Mouse (Mus musculus): Measurements from ENCODE around the gene Hist1h2ap.
"Not testable (repeated sequence)": the region's sequence is repeated elsewhere in the genome, so short reads cannot be mapped to it uniquely, and the experiment has no call there.

Hist1h2ap gene

GRCm38 (mm10) chr13:21828511-21828910 lies 4.8 kb downstream of the Hist1h2ap start:
- POLR2A ChIA-PET: interaction anchor here (0.7 to 6.3 kb wide), 35 partner anchors 33 to 1932 kb away, joined by 3 to 68 read pairs (median 5); partner anchors contain the start of genes Hist1h2ag (in 3 of the 4), Hist1h2ah (in 3 of the 4), Hist1h2ak (in 3 of the 4) and Hist1h2an (in 3 of the 4)
- CTCF ChIA-PET: no interaction called here

- POLR2A ChIA-PET: interaction anchor here in 3 of 4 experiments (0.6 to 4.1 kb wide), 16 partner anchors 10 to 1591 kb away, joined by 3 to 29 read pairs (median 10); partner anchors contain the start of genes Hist1h4n (in 3 of the 3), Hist1h2ag (in 2 of the 3), Hist1h2an (in 2 of the 3) and Hist1h2bj (in 2 of the 3)
- CTCF ChIA-PET: not testable (repeated sequence)
Observed at GRCm38 (mm10) chr13:21820082-21820890, 13.0 kb downstream of the Hist1h2ap start.

- POLR2A ChIA-PET: interaction anchor here in 3 of 4 experiments (0.6 to 1.1 kb wide), 7 partner anchors 10 to 231 kb away, joined by 4 to 11 read pairs (median 4); partner anchors contain the start of genes Hist1h2ag (in 1 of the 3), Hist1h2ah (in 1 of the 3), Hist1h2bj (in 1 of the 3) and Hist1h2bk (in 1 of the 3)
- CTCF ChIA-PET: not testable (repeated sequence)
Observed at GRCm38 (mm10) chr13:21812092-21812491, 21.2 kb downstream of the Hist1h2ap start.

GRCm38 (mm10) chr13:21811539-21811938 lies 21.8 kb downstream of the Hist1h2ap start, which contains the start of gene Hist1h4m:
Hist1h4m (plus strand) TSS chr13:21811746.
- POLR2A ChIA-PET: interaction anchor here in 3 of 4 experiments (0.6 to 1.1 kb wide), 7 partner anchors 11 to 232 kb away, joined by 4 to 11 read pairs (median 4); partner anchors contain the start of genes Hist1h2ag (in 1 of the 3), Hist1h2ah (in 1 of the 3), Hist1h2bj (in 1 of the 3) and Hist1h2bk (in 1 of the 3)
- CTCF ChIA-PET: not testable (repeated sequence)

- CTCF ChIA-PET, POLR2A ChIA-PET: not testable (repeated sequence)
Observed at GRCm38 (mm10) chr13:21811074-21811473, 22.2 kb downstream of the Hist1h2ap start.

- POLR2A ChIA-PET, CTCF ChIA-PET: not testable (repeated sequence)
Observed at GRCm38 (mm10) chr13:21810073-21810472, 23.2 kb downstream of the Hist1h2ap start, which contains the start of the genes Hist1h2bq and Hist1h2ao. Hist1h2bq (minus strand) TSS chr13:21810197. Hist1h2ao (plus strand) TSS chr13:21810465.

- CTCF ChIA-PET, POLR2A ChIA-PET: not testable (repeated sequence)
Observed at GRCm38 (mm10) chr13:21803058-21803457, 30.2 kb downstream of the Hist1h2ap start.

- POLR2A ChIA-PET, CTCF ChIA-PET: not testable (repeated sequence)
Observed at GRCm38 (mm10) chr13:21797163-21797562, 36.1 kb downstream of the Hist1h2ap start.

GRCm38 (mm10) chr13:21795584-21795983 lies 37.7 kb downstream of the Hist1h2ap start:
- ChIA-PET POLR2A (interaction anchor here in 2 of 4 experiments (0.9 to 1.5 kb wide), 4 partner anchors 8 to 85 kb away, joined by 3 to 5 read pairs (median 4); partner anchors contain the start of genes Hist1h1b (in 1 of the 2), Hist1h2an (in 1 of the 2) and Hist1h2bp (in 1 of the 2)), CTCF (no interaction called here)

- POLR2A ChIA-PET: interaction anchor here (0.5 to 22.5 kb wide), 55 partner anchors 8 to 1948 kb away, joined by 3 to 823 read pairs (median 5); partner anchors contain the start of genes Hist1h2ak (in 4 of the 4), Hist1h2bn (in 4 of the 4), Hist1h1b (in 3 of the 4) and Hist1h2ai (in 3 of the 4)
- CTCF ChIA-PET: no interaction called here
Observed at GRCm38 (mm10) chr13:21790601-21791283, 42.6 kb downstream of the Hist1h2ap start.

GRCm38 (mm10) chr13:21789925-21790324 lies 43.4 kb downstream of the Hist1h2ap start:
- ChIA-PET POLR2A (interaction anchor here in 3 of 4 experiments (0.5 to 22.5 kb wide), 26 partner anchors 9 to 618 kb away, joined by 3 to 823 read pairs (median 10); partner anchors contain the start of genes Hist1h1b (in 3 of the 3), Hist1h2ai (in 3 of the 3), Hist1h2ak (in 3 of the 3) and Hist1h2bl (in 3 of the 3)), CTCF (no interaction called here)

- POLR2A ChIA-PET: interaction anchor here (0.5 to 22.5 kb wide), 82 partner anchors 7 to 1956 kb away, joined by 3 to 823 read pairs (median 7); partner anchors contain the start of genes Hist1h2ag (in 4 of the 4), Hist1h2ai (in 4 of the 4), Hist1h2ak (in 4 of the 4) and Hist1h2bj (in 4 of the 4)
- CTCF ChIA-PET: interaction anchor here in 2 of 4 experiments (0.6 to 1.5 kb wide), 2 partner anchors 44 to 255 kb away, joined by 3 to 4 read pairs; partner anchors contain the start of genes Hist1h2ag (in 1 of the 2) and Hist1h2bj (in 1 of the 2)
Observed at GRCm38 (mm10) chr13:21787760-21788593, 45.3 kb downstream of the Hist1h2ap start.

GRCm38 (mm10) chr13:21786899-21787629 lies 46.2 kb downstream of the Hist1h2ap start, which contains the start of the genes Hist1h2an and Hist1h2bp:
Hist1h2an (minus strand) TSS chr13:21787218.
Hist1h2bp (plus strand) TSS chr13:21787461.
- POLR2A ChIA-PET: interaction anchor here (0.6 to 22.5 kb wide), 94 partner anchors 8 to 1973 kb away, joined by 3 to 823 read pairs (median 5); partner anchors contain the start of genes Hist1h2ag (in 4 of the 4), Hist1h2ai (in 4 of the 4), Hist1h2ak (in 4 of the 4) and Hist1h2bj (in 4 of the 4)
- CTCF ChIA-PET: interaction anchor here in 2 of 4 experiments (0.6 to 1.5 kb wide), 2 partner anchors 43 to 256 kb away, joined by 3 to 4 read pairs; partner anchors contain the start of genes Hist1h2ag (in 1 of the 2) and Hist1h2bj (in 1 of the 2)

GRCm38 (mm10) chr13:21786189-21786898 lies 47.0 kb downstream of the Hist1h2ap start:
- ChIA-PET CTCF (interaction anchor here in 1 of 4 experiments (1.5 kb wide), 1 partner anchor 257 kb away, joined by 3 read pairs; the partner anchor contains the start of genes Hist1h2ag and Hist1h2bj), POLR2A (interaction anchor here (0.6 to 22.5 kb wide), 86 partner anchors 7 to 1977 kb away, joined by 3 to 823 read pairs (median 6); partner anchors contain the start of genes Hist1h2ai (in 4 of the 4), Hist1h2ak (in 4 of the 4), Hist1h2bl (in 4 of the 4) and Hist1h2bn (in 4 of the 4))

- ChIA-PET POLR2A (interaction anchor here in 3 of 4 experiments (0.6 to 22.5 kb wide), 32 partner anchors 9 to 1980 kb away, joined by 3 to 823 read pairs (median 4); partner anchors contain the start of genes Hist1h2ai (in 3 of the 3), Hist1h2ak (in 3 of the 3), Hist1h2bj (in 3 of the 3) and Hist1h2bl (in 3 of the 3)), CTCF (interaction anchor here in 1 of 4 experiments (0.7 kb wide), 1 partner anchor 49 kb away, joined by 3 read pairs; no protein-coding TSS in a partner anchor)
Observed at GRCm38 (mm10) chr13:21784311-21784710, 49.0 kb downstream of the Hist1h2ap start.
